In genomic region chr10:80300672-80301181, GRCm38 (mm10) we compare ENCODE assay signal across 10 mouse cellular contexts. TPM values are rescaled to one million over a fixed set of nuclear protein-coding genes. Genes with fewer than 3 reads are reported as not detected.
DNase-seq lines count a peak whose midpoint lies in the region; ATAC-seq lines count a peak whose summit lies in the region.
"Had no signal": no experiment of that assay in that cellular context is flagged by ENCODE, and none has a peak within 500 bp of the region (broad histone marks: within the 10 kb centered on the region; RNA-seq: fewer than 3 reads in every experiment).

No protein-coding gene starts in this region.

- peak; percentile 71 for DNase-seq in right cerebral cortex, postnatal 4 days
- no peak for DNase-seq in right cerebral cortex, postnatal 14 days
- DNase-seq in forebrain, embryonic 11.5 days (ENCODE audit: low spot score), result peak; percentile 78
- DNase-seq in retina, embryonic 14.5 days (ENCODE audit: low spot score), result peak; percentile 53
- no peak for DNase-seq in ovary, postnatal 14 days (ENCODE audit: low spot score)
- DNase-seq in ovary, postnatal 36 days (ENCODE audit: low spot score), result no peak
- DNase-seq in heart, embryonic 10.5 days (ENCODE audit: low spot score), result no peak
- DNase-seq: heart, adult 11 months; kidney, adult 11 months had no signal

- peak; percentile 69 for ATAC-seq in forebrain, embryonic 11.5 days (replicated peaks; ENCODE audit: low FRiP score)
- ATAC-seq in limb, embryonic 12.5 days (ENCODE audit: insufficient number of reproducible peaks, insufficient read depth, low FRiP score, low TSS enrichment, low read depth), result no peak

- H3K27me3 ChIP-seq in forebrain, embryonic 11.5 days (ENCODE audit: control insufficient read depth, insufficient read depth, low read length), result peaks cover 5% of the 10 kb centered on the region
- H3K27me3 ChIP-seq in limb, embryonic 12.5 days, result peaks cover 90% of the 10 kb centered on the region
- peaks cover 90% of the 10 kb centered on the region for H3K27me3 ChIP-seq in heart, embryonic 10.5 days (ENCODE audit: insufficient read depth, poor library complexity, severe bottlenecking)

- no peaks in the 10 kb centered on the region for H3K9me3 ChIP-seq in forebrain, embryonic 11.5 days (ENCODE audit: control insufficient read depth, low read length)
- H3K9me3 ChIP-seq in limb, embryonic 12.5 days, result no peaks in the 10 kb centered on the region
- no peaks in the 10 kb centered on the region for H3K9me3 ChIP-seq in heart, embryonic 10.5 days

- peak overlapping the region; percentile 57 for H3K27ac ChIP-seq in forebrain, embryonic 11.5 days (ENCODE audit: low read depth, low read length)
- H3K27ac ChIP-seq in limb, embryonic 12.5 days, result no peak overlapping the region
- H3K27ac ChIP-seq in heart, embryonic 10.5 days, result no peak overlapping the region

- peaks cover 6% of the 10 kb centered on the region; the same call in 1 of the 2 replicates for H3K36me3 ChIP-seq in forebrain, embryonic 11.5 days (ENCODE audit: control insufficient read depth, insufficient read depth, low read length)
- no peaks in the 10 kb centered on the region for H3K36me3 ChIP-seq in limb, embryonic 12.5 days
- H3K36me3 ChIP-seq in heart, embryonic 10.5 days, result no peaks in the 10 kb centered on the region

- WGBS in forebrain, embryonic 11.5 days, result 7% methylated on average over 11 of the region's 11 CpGs
- WGBS in limb, embryonic 12.5 days, result 25% methylated on average over 11 of the region's 11 CpGs
- WGBS in heart, embryonic 10.5 days, result 31% methylated on average over 11 of the region's 11 CpGs

- peak overlapping the region; percentile 68 for H3K9ac ChIP-seq in forebrain, embryonic 11.5 days (ENCODE audit: low read length)
- H3K9ac ChIP-seq in limb, embryonic 12.5 days (replicated peaks), result no peak overlapping the region; the same call in 1 of the 2 replicates

- peak overlapping the region; percentile 74 for H3K4me2 ChIP-seq in forebrain, embryonic 11.5 days (ENCODE audit: low read depth, low read length, severe bottlenecking)
- H3K4me2 ChIP-seq in limb, embryonic 12.5 days, result peak overlapping the region; percentile 3; the same call in 1 of the 2 replicates

- H3K4me1 ChIP-seq in forebrain, embryonic 11.5 days (replicated peaks; ENCODE audit: control insufficient read depth, insufficient read depth, low read length), result peaks cover 49% of the 10 kb centered on the region
- peaks cover 28% of the 10 kb centered on the region for H3K4me1 ChIP-seq in limb, embryonic 12.5 days (replicated peaks)
- peaks cover 41% of the 10 kb centered on the region for H3K4me1 ChIP-seq in heart, embryonic 10.5 days

- peak overlapping the region; percentile 63 for H3K4me3 ChIP-seq in forebrain, embryonic 11.5 days (ENCODE audit: low read depth, low read length)
- H3K4me3 ChIP-seq in limb, embryonic 12.5 days (replicated peaks), result no peak overlapping the region
- H3K4me3 ChIP-seq in heart, embryonic 10.5 days, result no peak overlapping the region

RNA-seq across cellular contexts. Expression of gene Apc2, which starts 5.0 kb away (rescaled TPM):
- polyA plus RNA-seq in forebrain, embryonic 11.5 days (2014; fragmentation: Nextera tagmentation; extraction: Ambion mirVana), result 75.5 and 77.7 TPM in 2 replicates
- 4.7 and 5.3 TPM in 2 replicates for polyA plus RNA-seq in limb, embryonic 12.5 days (2016; fragmentation: Nextera tagmentation; extraction: Ambion mirVana)
- polyA plus RNA-seq in heart, embryonic 10.5 days (2016; fragmentation: Nextera tagmentation; extraction: Ambion mirVana), result 0.74 and 0.78 TPM in 2 replicates

RNA-seq across cellular contexts. Expression of gene Rps15, which starts 8.5 kb away (rescaled TPM):
- 858 and 895 TPM in 2 replicates for polyA plus RNA-seq in forebrain, embryonic 11.5 days (2014; fragmentation: Nextera tagmentation; extraction: Ambion mirVana)
- 926 and 930 TPM in 2 replicates for polyA plus RNA-seq in limb, embryonic 12.5 days (2016; fragmentation: Nextera tagmentation; extraction: Ambion mirVana)
- polyA plus RNA-seq in heart, embryonic 10.5 days (2016; fragmentation: Nextera tagmentation; extraction: Ambion mirVana), result 774 and 882 TPM in 2 replicates

RNA-seq across cellular contexts. Expression of gene 2310011J03Rik, which starts 19.6 kb away (rescaled TPM):
- polyA plus RNA-seq in forebrain, embryonic 11.5 days (2014; fragmentation: Nextera tagmentation; extraction: Ambion mirVana), result 39.7 and 45.2 TPM in 2 replicates
- polyA plus RNA-seq in limb, embryonic 12.5 days (2016; fragmentation: Nextera tagmentation; extraction: Ambion mirVana), result 48.1 and 50.5 TPM in 2 replicates
- 41.3 and 46.8 TPM in 2 replicates for polyA plus RNA-seq in heart, embryonic 10.5 days (2016; fragmentation: Nextera tagmentation; extraction: Ambion mirVana)

RNA-seq across cellular contexts. Expression of gene Pcsk4, which starts 28.6 kb away (rescaled TPM):
- 3.8 and 4.5 TPM in 2 replicates for polyA plus RNA-seq in forebrain, embryonic 11.5 days (2014; fragmentation: Nextera tagmentation; extraction: Ambion mirVana)
- polyA plus RNA-seq in limb, embryonic 12.5 days (2016; fragmentation: Nextera tagmentation; extraction: Ambion mirVana), result 6.3 and 6.6 TPM in 2 replicates
- 1.6 and 4.0 TPM in 2 replicates for polyA plus RNA-seq in heart, embryonic 10.5 days (2016; fragmentation: Nextera tagmentation; extraction: Ambion mirVana)

RNA-seq across cellular contexts. Expression of gene Reep6, which starts 29.0 kb away (rescaled TPM):
- 7.0 and 8.0 TPM in 2 replicates for polyA plus RNA-seq in forebrain, embryonic 11.5 days (2014; fragmentation: Nextera tagmentation; extraction: Ambion mirVana)
- 4.1 and 4.6 TPM in 2 replicates for polyA plus RNA-seq in limb, embryonic 12.5 days (2016; fragmentation: Nextera tagmentation; extraction: Ambion mirVana)
- polyA plus RNA-seq in heart, embryonic 10.5 days (2016; fragmentation: Nextera tagmentation; extraction: Ambion mirVana), result 7.1 and 18.3 TPM in 2 replicates

Comparison
In these comparisons a context has a peak if more than half of its experiments do, and no peak if none do; other contexts are left out.
1. DNase-seq: peak in right cerebral cortex, postnatal 4 days (single experiment), forebrain, embryonic 11.5 days (single experiment) and retina, embryonic 14.5 days (single experiment); none in right cerebral cortex, postnatal 14 days (single experiment), ovary, postnatal 14 days (single experiment), ovary, postnatal 36 days (single experiment) and heart, embryonic 10.5 days (single experiment).
2. RNA of gene Apc2, which starts 5.0 kb away (polyA plus RNA-seq): 75.5 to 77.7 TPM in forebrain, embryonic 11.5 days; 4.7 to 5.3 TPM in limb, embryonic 12.5 days and 0.74 to 0.78 TPM in heart, embryonic 10.5 days; every median in the first group is over 10 times any median in the second.